Mouse (Mus musculus): Measurements from ENCODE around the gene Ccdc81.

GRCm38 (mm10) chr7:89833521-89833920 lies 69.9 kb downstream of the Ccdc81 start:
- TF ChIP-seq KAT2A (conservative IDR thresholded peaks at IDR 0.05; ENCODE audit: low read depth, low read length) (no peak), MAFK (IDR thresholded peaks at IDR 0.05; ENCODE audit: borderline replicate concordance, low read depth, low read length) (no peak), POLR2AphosphoS5 (IDR thresholded peaks at IDR 0.05; ENCODE audit: borderline replicate concordance, low read depth, low read length) (no peak), CHD1 (IDR thresholded peaks at IDR 0.05; ENCODE audit: low read depth, low read length) (no peak), CTCF (IDR thresholded peaks at IDR 0.05 in 2 of 3, conservative IDR thresholded peaks at IDR 0.05 in 1 of 3; ENCODE audit: control insufficient read depth in 1 of 3, insufficient read depth in 1 of 3, low read depth in 2 of 3, low read length in 3 of 3, poor library complexity in 1 of 3, severe bottlenecking in 1 of 3) (no peak), POLR2A (IDR thresholded peaks at IDR 0.05; ENCODE audit: control insufficient read depth in 1 of 2, insufficient read depth in 1 of 2, low read depth in 1 of 2, low read length in 2 of 2, poor library complexity in 1 of 2) (no peak), CHD2 (IDR thresholded peaks at IDR 0.05; ENCODE audit: low read length) (no peak), BHLHE40 (IDR thresholded peaks at IDR 0.05; ENCODE audit: borderline replicate concordance, low read depth, low read length) (no peak), MYC (IDR thresholded peaks at IDR 0.05; ENCODE audit: low read depth, low read length) (no peak), RAD21 (IDR thresholded peaks at IDR 0.05; ENCODE audit: low read depth, low read length) (no peak), MYB (IDR thresholded peaks at IDR 0.05; ENCODE audit: low read depth, low read length) (no peak), EP300 (IDR thresholded peaks at IDR 0.05; ENCODE audit: low read depth in 1 of 2, low read length in 2 of 2) (no peak)
